Mouse (Mus musculus) forebrain, embryonic 10.5 days (tissue): Measurements from ENCODE around the gene Myrip. TPM values are rescaled to one million over a fixed set of nuclear protein-coding genes. Genes with fewer than 3 reads are reported as not detected.
"Not testable (repeated sequence)": the region's sequence is repeated elsewhere in the genome, so short reads cannot be mapped to it uniquely, and the experiment has no call there.

ENCODE experiments used
- DNase-seq: peaks from one replicate; pipeline ENCODE4 v3.0.0-alpha.2; 2017; ENCODE audit warnings: low spot score; ENCODE audit errors: extremely low spot score
- H3K27ac ChIP-seq: fragments of 300-500 bp; sonication (generic); 2 replicates; pipeline ENCODE4 v1.5.1; 2016; ENCODE audit warnings: mild to moderate bottlenecking
- H3K27me3 ChIP-seq: fragments of 300-500 bp; sonication (generic); 2 replicates; pipeline ENCODE4 v1.6.1; 2016; ENCODE audit warnings: mild to moderate bottlenecking; ENCODE audit not compliant: poor library complexity, severe bottlenecking
- H3K36me3 ChIP-seq: fragments of 300-500 bp; sonication (generic); replicated peaks from 2 replicates; pipeline ENCODE4 v1.6.1; 2016; ENCODE audit warnings: mild to moderate bottlenecking, moderate library complexity
- H3K4me1 ChIP-seq: fragments of 300-500 bp; sonication (generic); 2 replicates; pipeline ENCODE4 v1.6.1; 2016
- H3K4me3 ChIP-seq: fragments of 300-500 bp; sonication (generic); 2 replicates; pipeline ENCODE4 v1.5.1; 2016; ENCODE audit warnings: mild to moderate bottlenecking, moderate library complexity
- H3K9me3 ChIP-seq: fragments of 300-500 bp; sonication (generic); 2 replicates; pipeline ENCODE4 v1.6.1; 2016; ENCODE audit warnings: mild to moderate bottlenecking, moderate library complexity
- WGBS: fragments of 180-500 bp; shearing (Covaris S2); methylation state at CpG from one replicate; pipeline ENCODE4 v1.1.7; 2016; 5-methylcytosine and 5-hydroxymethylcytosine counted together
- polyA plus RNA-seq: library from polyadenylated mRNA; unstranded; fragments of >200 nt; fragmentation: Nextera tagmentation; extraction: Ambion mirVana; gene quantifications from 2 replicates; pipeline ENCODE4 v1.2.1, GENCODE M21; 2016

The Myrip gene
- polyA plus RNA-seq, 1 experiment from 2014 or later = 0.29 TPM

- H3K36me3 ChIP-seq = no peaks in the 10 kb centered on the region
- no peak overlapping the region; the same call in 1 of the 2 replicates for H3K27ac ChIP-seq
- peaks cover 66% of the 10 kb centered on the region for H3K27me3 ChIP-seq
- DNase-seq = peak; percentile 15
- H3K4me3 ChIP-seq = peak overlapping the region; percentile 70
- 10% methylated on average over 19 of the region's 19 CpGs for WGBS
- H3K9me3 ChIP-seq = peaks cover 10% of the 10 kb centered on the region
- peaks cover 21% of the 10 kb centered on the region for H3K4me1 ChIP-seq
Observed at GRCm38 (mm10) chr9:120302980-120303452, 1.7 kb downstream of the Myrip start.

DNA sequence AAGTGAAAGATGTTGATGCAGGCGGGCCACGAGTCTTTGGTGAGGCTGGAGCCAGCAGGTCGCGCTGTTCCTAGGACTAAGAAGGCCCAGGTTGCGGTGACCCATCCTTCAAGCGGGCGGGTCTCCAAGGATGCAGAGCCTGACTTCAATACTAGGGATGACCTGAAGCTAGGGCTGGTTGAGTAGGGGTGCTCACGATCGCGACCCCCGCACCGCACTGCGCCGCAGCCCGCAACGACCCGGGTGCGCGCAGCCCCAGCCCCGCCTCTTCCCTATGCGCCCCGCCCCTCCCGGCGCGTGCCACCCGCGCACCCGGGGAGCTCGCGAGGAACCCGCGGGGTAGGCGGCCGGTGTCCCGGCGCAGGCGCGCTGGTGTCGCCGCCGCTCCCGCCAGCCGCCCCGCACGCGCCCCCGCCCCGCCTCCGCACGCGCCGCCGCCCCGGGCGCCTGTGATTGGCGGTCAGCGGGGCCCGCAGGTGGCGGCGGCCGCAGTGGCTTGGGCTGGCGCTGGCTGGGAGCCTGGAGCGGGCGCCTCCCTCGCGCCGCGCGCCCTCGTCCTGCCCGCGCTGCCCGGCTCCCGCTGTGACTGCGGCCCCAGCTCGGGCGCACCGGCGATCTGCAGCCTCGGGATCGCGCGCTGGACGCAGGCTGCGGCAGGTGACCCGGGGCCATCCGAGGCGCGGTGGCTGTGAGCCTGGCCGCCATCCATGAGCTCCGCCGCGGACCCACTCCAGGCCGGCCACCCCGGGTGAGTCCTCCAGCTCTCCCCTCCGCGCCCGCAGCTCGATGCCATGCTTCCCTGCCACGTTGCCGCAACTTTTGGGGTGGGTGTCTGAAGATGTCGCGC is 2.4 kb downstream of the Myrip start:
- no peaks in the 10 kb centered on the region for H3K36me3 ChIP-seq
- DNase-seq = peak; percentile 23
- H3K4me1 ChIP-seq = peaks cover 21% of the 10 kb centered on the region
- H3K4me3 ChIP-seq = peak overlapping the region; percentile 70
- H3K27ac ChIP-seq = peak overlapping the region; percentile 40; the same call in 1 of the 2 replicates
- WGBS = under 1% methylated on average over 91 of the region's 103 CpGs
- peaks cover 10% of the 10 kb centered on the region for H3K9me3 ChIP-seq
- peaks cover 70% of the 10 kb centered on the region for H3K27me3 ChIP-seq

- H3K4me1 ChIP-seq = peaks cover 21% of the 10 kb centered on the region
- peak; percentile 24 for DNase-seq
- no peaks in the 10 kb centered on the region for H3K36me3 ChIP-seq
- peaks cover 70% of the 10 kb centered on the region for H3K27me3 ChIP-seq
- 4% methylated on average over 54 of the region's 54 CpGs for WGBS
- H3K27ac ChIP-seq = 0 out of 2 replicates have a peak overlapping the region, but pooled peaks have one; percentile 40
- H3K9me3 ChIP-seq = peaks cover 10% of the 10 kb centered on the region
- peak overlapping the region; percentile 70 for H3K4me3 ChIP-seq
Observed at GRCm38 (mm10) chr9:120304300-120305137, 3.2 kb downstream of the Myrip start.

DNA sequence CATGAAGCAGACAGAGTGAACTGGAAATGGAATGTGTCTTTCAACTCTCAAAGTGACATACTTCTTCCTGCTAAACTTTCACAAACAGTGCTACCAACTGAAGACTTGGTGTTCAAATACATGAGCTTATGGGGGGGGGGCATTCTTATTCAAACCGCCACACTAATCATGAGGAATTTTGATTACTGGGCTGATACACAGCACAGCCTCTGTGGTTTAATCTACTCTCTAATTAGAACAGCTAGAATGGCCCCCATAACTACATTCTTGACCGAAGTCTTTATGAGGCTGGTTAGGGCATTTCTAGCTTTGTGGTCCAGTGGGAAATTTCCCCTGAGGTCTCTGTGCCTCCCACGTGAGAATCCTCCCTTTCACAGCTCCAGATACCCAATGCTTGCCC is 13.9 kb downstream of the Myrip start:
- no peaks in the 10 kb centered on the region for H3K36me3 ChIP-seq
- no peak for DNase-seq
- WGBS = 81% methylated on average over 3 of the region's 3 CpGs
- H3K4me1 ChIP-seq = no peaks in the 10 kb centered on the region
- no peak overlapping the region for H3K4me3 ChIP-seq
- H3K27ac ChIP-seq = no peak overlapping the region
- 0 out of 2 replicates have a peak, but pooled peaks cover 4% of the 10 kb centered on the region for H3K9me3 ChIP-seq
- H3K27me3 ChIP-seq = no peaks in the 10 kb centered on the region

DNA sequence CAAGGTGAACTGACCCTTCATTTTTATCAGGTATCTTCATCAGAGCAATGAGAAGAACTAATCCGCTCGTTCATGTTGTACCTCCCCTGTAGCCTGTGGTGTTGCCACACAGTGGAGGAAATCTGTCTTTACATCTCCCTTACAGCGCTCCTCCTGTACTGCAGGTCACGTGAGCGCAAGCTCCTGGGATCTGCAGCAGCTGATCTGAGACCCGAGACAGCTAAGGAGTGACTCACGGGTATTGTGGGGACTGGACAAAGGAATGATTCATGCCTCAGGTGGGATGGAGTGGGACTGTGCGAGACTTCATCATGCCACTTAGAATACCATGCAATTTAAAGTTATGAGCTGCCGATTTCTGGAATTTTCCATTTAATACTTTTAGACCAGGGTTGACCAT is 17.8 kb downstream of the Myrip start:
- Histone ChIP-seq H3K9me3 (0 out of 2 replicates have a peak, but pooled peaks cover 4% of the 10 kb centered on the region), H3K36me3 (no peaks in the 10 kb centered on the region), H3K27ac (no peak overlapping the region), H3K4me1 (no peaks in the 10 kb centered on the region; the same call in 1 of the 2 replicates), H3K27me3 (no peaks in the 10 kb centered on the region), H3K4me3 (no peak overlapping the region)
- DNase-seq = no peak
- whole genome bisulfite sequencing = 81% methylated on average over 9 of the region's 9 CpGs

DNA sequence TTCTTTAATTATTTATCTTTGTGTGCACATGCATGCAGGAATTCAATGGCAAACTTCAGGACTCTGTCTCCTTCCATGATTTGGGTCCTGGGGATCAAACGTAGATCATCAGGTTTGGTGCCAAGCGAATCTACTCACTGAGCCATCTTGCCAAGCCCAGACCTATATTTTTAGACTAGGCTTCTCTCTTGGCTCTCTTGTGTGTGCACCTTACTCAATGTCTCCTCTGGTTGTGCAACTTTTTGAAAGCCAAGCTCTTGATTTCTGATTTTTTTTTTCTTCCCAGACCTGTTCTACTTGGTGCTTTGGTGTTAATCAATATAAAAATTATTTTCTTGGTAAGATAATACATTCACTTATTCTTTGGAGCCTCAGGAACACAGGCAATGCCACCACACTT is 19.3 kb downstream of the Myrip start:
- H3K27me3 ChIP-seq = no peaks in the 10 kb centered on the region
- 91% methylated on average over 2 of the region's 2 CpGs for WGBS
- no peaks in the 10 kb centered on the region for H3K36me3 ChIP-seq
- no peak overlapping the region for H3K27ac ChIP-seq
- DNase-seq = no peak
- 0 out of 2 replicates have a peak, but pooled peaks cover 4% of the 10 kb centered on the region for H3K9me3 ChIP-seq
- no peaks in the 10 kb centered on the region; the same call in 1 of the 2 replicates for H3K4me1 ChIP-seq
- no peak overlapping the region for H3K4me3 ChIP-seq

DNA sequence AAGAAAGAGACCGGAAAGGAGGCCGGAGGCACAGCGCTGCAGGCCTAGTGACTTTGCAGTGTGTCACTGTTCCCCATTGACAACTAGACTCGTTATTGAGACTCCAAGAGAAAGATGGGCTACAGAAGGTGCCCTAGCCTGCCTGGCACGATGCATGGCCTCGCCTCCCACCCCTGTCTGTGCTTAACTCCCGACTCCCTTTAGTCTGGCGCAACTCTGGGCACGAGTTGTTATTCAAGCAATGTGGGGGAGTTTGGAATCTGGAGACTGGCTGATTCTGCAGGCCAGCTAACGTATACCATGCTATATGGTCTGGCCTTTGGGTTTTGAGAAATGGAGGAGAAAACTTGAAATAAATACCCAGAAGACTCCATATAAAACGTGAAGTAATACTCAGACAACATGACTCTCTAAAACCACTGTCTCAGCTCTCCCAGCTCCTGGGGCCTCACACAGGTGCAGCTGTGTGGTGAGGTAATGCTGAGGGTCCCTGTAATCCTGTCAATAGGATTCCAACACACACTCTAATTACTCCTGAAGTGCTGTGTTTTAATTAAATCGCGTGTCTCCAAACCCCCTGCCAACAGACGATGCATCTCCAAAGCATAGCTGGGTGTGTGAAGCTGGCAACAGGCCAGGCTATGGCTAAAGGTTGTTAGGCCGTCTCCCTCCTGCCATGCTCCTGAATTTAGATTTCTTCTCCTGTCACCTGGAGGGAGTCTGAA is 21.6 kb downstream of the Myrip start:
- H3K27me3 ChIP-seq = no peaks in the 10 kb centered on the region
- 82% methylated on average over 15 of the region's 15 CpGs for WGBS
- no peaks in the 10 kb centered on the region; the same call in 1 of the 2 replicates for H3K4me1 ChIP-seq
- no peaks in the 10 kb centered on the region for H3K36me3 ChIP-seq
- no peak for DNase-seq
- no peak overlapping the region for H3K4me3 ChIP-seq
- H3K27ac ChIP-seq = no peak overlapping the region
- 0 out of 2 replicates have a peak, but pooled peaks cover 4% of the 10 kb centered on the region for H3K9me3 ChIP-seq

GRCm38 (mm10) chr9:120331048-120331447 is 29.7 kb downstream of the Myrip start:
- WGBS = 83% methylated on average over 3 of the region's 3 CpGs
- DNase-seq = not testable (repeated sequence)

GRCm38 (mm10) chr9:120338172-120338571 is 36.9 kb downstream of the Myrip start:
- no peaks in the 10 kb centered on the region for H3K27me3 ChIP-seq
- peaks cover 7% of the 10 kb centered on the region for H3K4me1 ChIP-seq
- 58% methylated on average over 4 of the region's 4 CpGs for WGBS
- no peak for DNase-seq
- H3K36me3 ChIP-seq = no peaks in the 10 kb centered on the region
- no peak overlapping the region for H3K4me3 ChIP-seq
- H3K9me3 ChIP-seq = no peaks in the 10 kb centered on the region
- H3K27ac ChIP-seq = no peak overlapping the region

More at GRCm38 (mm10) chr9:120331048-120331447, 29.7 kb downstream of the Myrip start:
- not testable (repeated sequence) for H3K27me3 ChIP-seq, H3K27ac ChIP-seq, H3K4me1 ChIP-seq, H3K9me3 ChIP-seq, H3K4me3 ChIP-seq, H3K36me3 ChIP-seq

GRCm38 (mm10) chr9:120339975-120340695 is 38.8 kb downstream of the Myrip start:
- Histone ChIP-seq H3K4me3 (no peak overlapping the region), H3K27ac (no peak overlapping the region), H3K36me3 (no peaks in the 10 kb centered on the region), H3K27me3 (no peaks in the 10 kb centered on the region), H3K9me3 (no peaks in the 10 kb centered on the region), H3K4me1 (peaks cover 20% of the 10 kb centered on the region)
- no peak for DNase-seq
- 78% methylated on average over 10 of the region's 10 CpGs for WGBS

- H3K4me3 ChIP-seq = no peak overlapping the region
- H3K9me3 ChIP-seq = no peaks in the 10 kb centered on the region
- no peaks in the 10 kb centered on the region for H3K27me3 ChIP-seq
- H3K4me1 ChIP-seq = peaks cover 29% of the 10 kb centered on the region
- H3K27ac ChIP-seq = peak overlapping the region; percentile 56
- 51% methylated on average over 4 of the region's 4 CpGs for WGBS
- DNase-seq = no peak
- no peaks in the 10 kb centered on the region for H3K36me3 ChIP-seq
Observed at GRCm38 (mm10) chr9:120343123-120343790, 41.9 kb downstream of the Myrip start.
